Mouse (Mus musculus) stomach, postnatal 0 days (tissue): ENCODE data around the gene Ppfia3. TPM values are rescaled to one million over a fixed set of nuclear protein-coding genes. Genes with fewer than 3 reads are reported as not detected.
A peak's percentile ranks its signal among the peaks of the same experiment; 100 is the strongest.
"Not testable (repeated sequence)": the region's sequence is repeated elsewhere in the genome, so short reads cannot be mapped to it uniquely, and the experiment has no call there.

ENCODE experiments used
- ATAC-seq: fragments of 200-750 bp; cut with Nextera tagmentation; 2 replicates; pipeline ENCODE4 v1.8.0; 2017; ENCODE audit not compliant: low FRiP score, low TSS enrichment
- DNase-seq: peaks from one replicate; pipeline ENCODE4 v3.0.0-alpha.2; 2016; ENCODE audit warnings: low spot score
- H3K27ac ChIP-seq: fragments of 300-500 bp; sonication (generic); replicated peaks from 2 replicates; pipeline ENCODE4 v1.5.1; 2014; ENCODE audit warnings: mild to moderate bottlenecking, control low read depth
- H3K27me3 ChIP-seq: fragments of 300-500 bp; sonication (generic); 2 replicates; pipeline ENCODE4 v1.6.1; 2014; ENCODE audit warnings: low read length; ENCODE audit not compliant: control insufficient read depth, insufficient read depth
- H3K36me3 ChIP-seq: fragments of 300-500 bp; sonication (generic); 2 replicates; pipeline ENCODE4 v1.6.1; 2014; ENCODE audit warnings: low read length, mixed read lengths; ENCODE audit not compliant: control insufficient read depth, insufficient read depth
- H3K4me1 ChIP-seq: fragments of 300-500 bp; sonication (generic); replicated peaks from 2 replicates; pipeline ENCODE4 v1.6.1; 2014; ENCODE audit warnings: antibody characterized with exemption; ENCODE audit not compliant: control insufficient read depth, insufficient read depth
- H3K4me2 ChIP-seq: fragments of 300-500 bp; sonication (generic); replicated peaks from 2 replicates; pipeline ENCODE4 v1.6.1; 2014; ENCODE audit warnings: low read depth, mild to moderate bottlenecking, control low read depth, moderate library complexity
- H3K4me3 ChIP-seq: fragments of 300-500 bp; sonication (generic); 2 replicates; pipeline ENCODE4 v1.5.1; 2014; ENCODE audit warnings: low read depth, low read length, control low read depth
- H3K9ac ChIP-seq: fragments of 300-500 bp; sonication (generic); 2 replicates; pipeline ENCODE4 v1.6.1; 2014; ENCODE audit warnings: mild to moderate bottlenecking, low read length, control low read depth, mixed read lengths
- H3K9me3 ChIP-seq: fragments of 300-500 bp; sonication (generic); 2 replicates; pipeline ENCODE4 v1.6.1; 2016; ENCODE audit warnings: low read length; ENCODE audit not compliant: control insufficient read depth
- CTCF ChIP-seq: IDR thresholded peaks from 2 replicates; pipeline ENCODE4 v1.5.1; 2016; ENCODE audit warnings: antibody characterized with exemption, low read depth, mild to moderate bottlenecking, moderate library complexity
- EP300 ChIP-seq: optimal IDR thresholded peaks from 2 replicates; pipeline ENCODE3; 2016; ENCODE audit warnings: antibody characterized with exemption
- WGBS: fragments of 180-500 bp; shearing (Covaris S2); extraction: QIAGEN DNeasy Blood & Tissue Kit; methylation state at CpG from one replicate; pipeline ENCODE4 v1.1.7; 2014; 5-methylcytosine and 5-hydroxymethylcytosine counted together
- polyA plus RNA-seq: library from polyadenylated mRNA; unstranded; fragments of >200 nt; fragmentation: Nextera tagmentation; extraction: Ambion mirVana; gene quantifications from 2 replicates; pipeline ENCODE4 v1.2.1, GENCODE M21; 2015

Ppfia3 gene
- polyA plus RNA-seq, 1 experiment from 2014 or later: 6.0 TPM

DNA sequence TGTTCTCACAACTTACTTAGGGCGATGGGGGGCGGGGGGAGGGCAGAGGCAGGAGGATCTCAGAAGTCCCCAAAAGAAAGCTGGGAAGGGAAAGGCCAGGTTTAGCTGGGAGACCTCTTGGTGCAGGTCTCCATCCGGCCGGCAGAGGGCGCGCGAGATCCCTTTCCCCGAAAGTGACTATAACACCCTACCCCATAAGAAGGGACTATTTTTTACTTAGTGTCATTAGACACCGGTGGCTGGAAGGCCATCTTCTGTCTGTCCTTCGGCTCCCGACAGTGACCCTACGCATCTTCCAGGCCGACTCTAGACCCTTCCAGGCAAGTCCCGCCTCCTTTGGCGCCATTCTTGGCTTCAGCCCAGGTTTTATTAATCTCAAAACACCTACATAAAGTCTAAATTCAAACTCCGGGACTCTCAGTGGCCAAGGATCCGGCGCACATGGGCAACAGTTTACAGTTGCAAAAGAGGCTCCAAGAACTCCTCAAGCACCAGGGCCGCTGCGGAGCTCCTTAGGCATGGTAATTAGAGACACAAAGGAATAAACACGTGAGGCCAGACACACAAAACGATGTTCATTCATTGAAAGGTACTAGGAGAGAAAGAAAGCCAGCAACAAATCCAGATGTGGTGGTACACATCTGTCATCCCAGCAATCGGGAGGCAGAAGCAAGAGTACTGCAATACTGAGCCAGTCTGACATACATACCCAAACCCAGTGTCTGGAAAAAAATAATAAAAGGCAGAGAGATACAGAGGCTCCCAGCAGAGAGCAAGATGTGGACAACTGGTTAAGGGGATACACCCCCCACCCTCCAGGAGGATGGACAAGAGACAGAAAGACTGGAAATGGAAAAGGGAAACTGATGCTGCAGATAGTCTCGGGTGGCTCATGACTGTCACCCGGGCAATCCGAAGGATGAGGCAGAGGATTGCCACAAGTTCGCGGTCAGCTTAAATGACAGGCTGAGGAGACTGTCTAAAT, 38.6 kb upstream of the Ppfia3 start, which contains the start of gene Kcna7:
Gene Kcna7 (plus strand): TSS at position 563 of the 985 bp plus-strand sequence.
- peak; percentile 57 for DNase-seq
- H3K4me3 ChIP-seq: peak within 1 kb of the TSS; percentile 42
- H3K27me3 ChIP-seq: peaks cover 12% of the 10 kb centered on the region
- peak; percentile 31; the same call in 1 of the 2 replicates for ATAC-seq
- H3K4me2 ChIP-seq: peak within 1 kb of the TSS; percentile 58
- no peaks in the 10 kb centered on the region for H3K36me3 ChIP-seq
- 0 out of 2 replicates have a peak within 1 kb of the TSS, but pooled peaks have one; percentile 13 for H3K9ac ChIP-seq
- no peaks in the 10 kb centered on the region; the same call in 1 of the 2 replicates for H3K4me1 ChIP-seq
- 14% methylated on average over 28 of the region's 28 CpGs for WGBS
- H3K9me3 ChIP-seq: no peaks in the 10 kb centered on the region
- TF ChIP-seq EP300 (no peak), CTCF (peak; percentile 87)
- no peak within 1 kb of the TSS for H3K27ac ChIP-seq

DNA sequence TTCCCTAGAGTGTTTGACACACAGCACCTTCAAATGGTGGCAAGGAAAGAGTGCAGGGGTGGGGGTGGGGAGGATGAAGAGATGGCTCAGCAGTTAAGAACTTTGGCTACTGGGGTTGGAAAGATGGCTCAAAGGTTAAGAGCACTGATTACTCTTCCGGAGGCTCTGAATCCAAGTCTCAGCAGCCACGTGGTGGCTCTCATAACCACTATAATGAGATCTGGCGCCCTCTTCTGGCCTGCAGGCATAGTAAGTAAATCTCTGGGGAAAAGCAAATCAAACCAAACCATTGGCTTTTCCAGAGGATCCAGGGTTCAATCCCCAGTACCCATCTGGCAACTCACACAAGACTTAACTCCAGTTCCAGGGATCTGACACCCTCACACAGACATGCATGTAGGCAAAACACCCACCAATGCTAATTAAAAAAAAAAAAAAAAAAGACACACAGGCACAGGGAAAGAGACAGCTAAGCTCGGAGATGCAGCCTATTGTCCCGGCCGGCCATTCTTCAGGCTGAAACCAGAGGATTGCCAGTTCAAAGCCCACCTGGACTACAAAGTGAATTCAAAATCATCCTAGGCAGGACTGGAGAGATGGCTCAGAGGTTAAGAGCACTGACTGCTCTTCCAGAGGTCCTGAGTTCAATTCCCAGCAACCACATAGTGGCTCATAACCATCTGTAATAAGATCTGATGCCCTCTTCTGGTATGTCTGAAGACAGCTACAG, 36.9 kb upstream of the Ppfia3 start:
- WGBS: 44% methylated on average over 6 of the region's 6 CpGs
- Histone ChIP-seq H3K36me3 (no peaks in the 10 kb centered on the region), H3K9me3 (no peaks in the 10 kb centered on the region), H3K27ac (no peak overlapping the region), H3K4me1 (no peaks in the 10 kb centered on the region; the same call in 1 of the 2 replicates), H3K4me2 (no peak overlapping the region), H3K4me3 (no peak overlapping the region), H3K9ac (no peak overlapping the region), H3K27me3 (peaks cover 12% of the 10 kb centered on the region)
- peak; percentile 83 for DNase-seq
- no peak for TF ChIP-seq EP300
- TF ChIP-seq CTCF: peak; percentile 77
- no peak for ATAC-seq

DNA sequence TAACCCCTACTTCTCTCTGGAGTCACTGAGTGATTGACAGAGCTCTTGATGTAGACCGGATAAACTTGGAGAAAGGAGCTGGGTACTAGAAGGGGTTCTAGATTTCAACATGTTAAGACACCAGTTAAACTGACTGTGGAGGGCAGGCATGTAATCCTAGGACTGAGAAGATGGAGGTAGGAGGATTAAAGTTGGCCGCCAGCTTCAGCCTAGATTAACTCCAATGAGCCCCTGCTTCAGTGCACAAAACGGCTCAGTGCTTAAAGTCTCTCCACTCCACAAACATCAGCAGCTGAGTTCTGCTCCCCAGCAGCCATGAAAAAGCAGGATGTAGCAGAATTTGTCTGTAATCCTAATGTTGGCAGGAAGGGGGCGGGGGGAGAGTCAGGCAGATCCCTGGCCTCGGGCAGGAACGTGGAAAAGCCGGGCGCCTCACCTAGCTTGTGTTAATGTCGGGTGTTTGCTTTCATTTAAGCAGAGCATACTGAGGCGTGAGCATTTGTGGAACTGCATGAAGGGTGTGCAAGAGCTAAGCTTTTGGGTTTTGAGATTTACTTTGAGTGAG, 34.8 kb upstream of the Ppfia3 start:
- no peak overlapping the region for H3K4me2 ChIP-seq
- ATAC-seq (no peak), DNase-seq (no peak)
- H3K36me3 ChIP-seq: no peaks in the 10 kb centered on the region
- no peaks in the 10 kb centered on the region for H3K9me3 ChIP-seq
- TF ChIP-seq EP300: no peak
- no peak for TF ChIP-seq CTCF
- H3K4me3 ChIP-seq: no peak overlapping the region
- H3K9ac ChIP-seq: no peak overlapping the region
- no peak overlapping the region for H3K27ac ChIP-seq
- H3K4me1 ChIP-seq: no peaks in the 10 kb centered on the region; the same call in 1 of the 2 replicates
- 59% methylated on average over 10 of the region's 10 CpGs for WGBS
- H3K27me3 ChIP-seq: peaks cover 12% of the 10 kb centered on the region

DNA sequence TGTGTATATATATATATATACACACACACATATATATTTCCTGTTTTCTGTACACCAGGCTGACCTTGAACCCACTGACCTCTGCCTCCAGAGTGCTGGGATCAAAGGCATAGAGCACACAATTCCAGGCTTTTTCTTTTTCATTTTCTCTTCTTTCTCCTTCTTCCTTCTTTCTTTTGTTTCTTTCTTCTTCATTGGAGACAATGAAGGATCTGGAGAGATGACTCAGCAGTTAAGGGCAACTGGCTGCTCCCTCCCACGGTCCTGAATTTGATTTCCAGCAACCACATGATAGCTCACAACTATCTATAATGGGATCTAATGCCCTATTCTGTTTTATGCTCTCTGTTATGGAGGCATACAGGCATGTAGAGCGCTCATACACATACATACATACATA, 30.0 kb upstream of the Ppfia3 start:
- H3K36me3 ChIP-seq: peaks cover 8% of the 10 kb centered on the region; the same call in 1 of the 2 replicates
- H3K27ac ChIP-seq: no peak overlapping the region
- no peak overlapping the region for H3K9ac ChIP-seq
- ATAC-seq (no peak), DNase-seq (no peak)
- no peaks in the 10 kb centered on the region for H3K27me3 ChIP-seq
- H3K4me3 ChIP-seq: no peak overlapping the region
- 75% methylated on average over 2 of the region's 2 CpGs for WGBS
- TF ChIP-seq EP300: no peak
- TF ChIP-seq CTCF: no peak
- H3K9me3 ChIP-seq: no peaks in the 10 kb centered on the region
- no peak overlapping the region for H3K4me2 ChIP-seq
- peaks cover 4% of the 10 kb centered on the region; the same call in 1 of the 2 replicates for H3K4me1 ChIP-seq

DNA sequence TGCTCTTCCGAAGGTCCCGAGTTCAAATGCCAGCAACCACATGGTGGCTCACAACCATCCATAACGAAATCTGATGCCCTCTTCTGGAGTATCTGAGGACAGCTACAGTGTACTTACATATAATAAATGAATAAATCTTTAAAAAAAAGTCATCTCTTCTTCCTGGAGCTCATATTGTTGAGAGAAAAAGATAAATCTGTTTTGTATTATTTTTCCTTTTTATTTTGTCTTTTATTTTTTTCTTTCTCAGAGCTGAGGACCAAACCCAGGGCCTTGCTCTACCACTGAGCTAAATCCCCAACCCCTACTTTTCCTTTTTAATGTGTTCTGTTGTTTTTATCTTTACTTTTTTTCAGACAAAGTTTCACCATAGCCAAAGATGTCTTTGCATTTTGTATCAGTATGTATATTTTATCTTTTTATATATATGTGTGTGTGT, 29.5 kb upstream of the Ppfia3 start:
- WGBS: 3% methylated on average over 3 of the region's 3 CpGs
- not testable (repeated sequence) for DNase-seq, H3K27me3 ChIP-seq, H3K9ac ChIP-seq, H3K9me3 ChIP-seq, H3K4me1 ChIP-seq
- peak; percentile 48 for ATAC-seq
- peak overlapping the region; percentile 75 for H3K4me3 ChIP-seq
- TF ChIP-seq CTCF: peak; percentile 59
- peak overlapping the region; percentile 81 for H3K27ac ChIP-seq
- peaks cover 12% of the 10 kb centered on the region; the same call in 1 of the 2 replicates for H3K36me3 ChIP-seq
- peak overlapping the region; percentile 58 for H3K4me2 ChIP-seq
